Mouse (Mus musculus) MEL-GATA-1-ER (cell line): Measurements from ENCODE around the gene Stn1.

Experiments used
- DNase-seq: peaks from one replicate; pipeline ENCODE4 v3.0.0-alpha.2; 2012; ENCODE audit warnings: low read depth; ENCODE audit errors: extremely low read depth

The Stn1 gene

GRCm38 (mm10) chr19:47483346-47483745 lies 54.0 kb downstream of the Stn1 start:
- DNase-seq: no peak

DNA sequence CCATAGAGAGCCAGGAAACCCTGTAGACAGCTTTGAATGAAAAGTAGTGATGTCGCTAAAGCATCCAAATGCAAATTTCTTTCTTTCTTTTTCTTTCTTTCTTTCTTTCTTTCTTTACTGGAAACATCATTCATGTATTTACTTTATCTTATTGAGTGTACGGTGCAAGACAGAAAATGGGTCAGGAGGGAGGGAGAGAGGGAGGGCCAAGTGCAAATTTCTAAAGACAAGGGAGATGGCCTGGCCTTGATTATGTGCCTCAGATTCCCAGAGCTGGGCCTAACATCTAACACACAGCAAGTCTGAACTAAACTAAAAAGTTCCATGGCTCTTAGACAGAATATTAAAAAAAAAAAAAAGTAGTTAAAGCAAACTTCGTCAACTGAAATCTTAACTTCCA lies 63.9 kb downstream of the Stn1 start:
- DNase-seq: no peak

GRCm38 (mm10) chr19:47472881-47473400 lies 64.4 kb downstream of the Stn1 start:
- DNase-seq: no peak

DNA sequence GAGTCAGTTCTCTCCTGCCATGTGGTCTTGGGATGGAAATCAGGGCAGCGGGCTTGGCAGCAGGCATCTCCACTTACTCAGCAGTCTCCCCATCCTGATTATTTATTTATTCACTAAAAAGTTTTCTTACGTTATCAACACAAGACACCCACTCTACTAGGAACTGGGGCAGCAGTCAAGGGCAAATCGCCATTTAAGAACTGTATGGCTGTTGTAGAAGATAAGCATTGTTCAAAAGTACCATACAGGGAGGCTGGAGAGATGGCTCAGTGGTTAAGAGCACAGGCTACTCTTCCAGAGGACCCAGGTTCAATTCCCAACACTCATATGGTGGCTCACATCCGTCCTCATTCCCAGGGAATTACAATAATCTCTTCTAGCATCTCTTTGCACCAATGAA lies 65.5 kb downstream of the Stn1 start:
- DNase-seq: no peak

- no peak for DNase-seq
These were observed 68.6 kb downstream of the Stn1 start for GRCm38 (mm10) chr19:47468750-47469149.

- DNase-seq: no peak
These were observed 70.5 kb downstream of the Stn1 start for GRCm38 (mm10) chr19:47466775-47467174.

- no peak for DNase-seq
These were observed 71.8 kb downstream of the Stn1 start for GRCm38 (mm10) chr19:47465467-47465866.

DNA sequence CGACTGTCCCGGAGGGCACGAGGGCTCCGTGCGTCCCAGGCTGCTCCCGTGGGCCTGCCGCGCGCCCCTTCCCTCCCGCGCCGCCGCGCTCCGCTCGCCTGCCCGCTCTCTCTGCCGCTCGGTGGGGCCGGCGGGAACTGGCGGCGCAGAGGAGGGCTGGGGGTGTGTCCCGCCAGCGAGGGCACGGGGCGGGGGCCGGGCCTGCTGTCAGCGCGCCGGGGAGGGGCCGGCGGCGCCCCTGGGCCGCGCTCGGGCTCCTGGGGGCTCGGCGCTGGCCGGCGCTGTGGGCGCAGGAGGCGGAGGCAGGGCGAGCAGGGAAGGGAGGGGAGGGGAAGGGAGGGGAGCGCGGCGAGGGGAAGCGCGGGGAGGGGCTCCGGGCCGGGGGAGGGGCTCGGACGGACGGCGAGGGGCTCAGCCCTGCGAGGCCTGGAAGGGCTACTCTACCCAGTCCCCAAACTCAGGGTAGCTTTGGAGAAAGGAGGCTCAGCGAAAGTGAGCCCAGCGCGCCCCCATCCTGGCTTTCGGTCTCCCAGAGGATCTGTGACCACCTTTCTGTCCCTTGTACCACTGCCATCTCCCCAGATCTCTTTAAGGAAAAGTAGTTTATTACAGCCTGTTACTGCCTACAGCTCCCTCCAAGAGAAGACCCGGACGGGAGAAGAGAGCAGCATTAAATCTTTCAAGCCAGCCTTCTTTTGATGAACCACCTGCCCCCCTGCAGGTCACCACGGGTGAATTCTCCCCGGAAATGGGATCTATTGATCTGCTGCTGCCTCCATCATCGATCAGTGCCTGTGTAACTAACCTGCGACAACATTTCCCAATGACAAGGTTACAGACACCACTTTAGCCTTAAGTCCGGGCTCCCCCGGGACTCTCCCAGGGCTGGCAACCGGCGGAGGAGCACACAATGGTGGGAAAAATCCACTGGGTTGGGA lies 72.7 kb downstream of the Stn1 start, which contains the start of gene Sh3pxd2a:
Sh3pxd2a (minus strand) TSS at position 98 of the 938 bp plus-strand sequence.
- DNase-seq: no peak

GRCm38 (mm10) chr19:47463636-47464303 lies 73.5 kb downstream of the Stn1 start:
- DNase-seq: no peak

DNA sequence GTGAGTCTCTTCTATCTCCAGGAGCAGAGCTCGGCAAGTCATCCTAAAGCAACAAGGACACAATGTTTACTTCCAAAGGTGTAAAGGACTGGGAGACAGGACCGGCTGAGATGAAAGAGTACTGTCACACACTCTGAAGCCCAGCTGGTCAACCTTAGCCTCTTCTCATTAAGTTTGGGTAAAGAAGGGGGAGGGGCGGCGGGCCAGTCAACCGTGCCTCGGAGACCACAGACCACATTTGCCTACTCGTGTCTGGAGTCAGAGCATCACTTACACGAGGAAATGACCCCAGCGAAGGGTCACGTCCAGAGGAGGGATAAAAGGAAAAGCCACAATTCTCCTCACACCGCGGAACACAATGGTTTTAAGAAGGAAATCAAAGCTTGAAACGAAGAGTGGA lies 74.1 kb downstream of the Stn1 start:
- no peak for DNase-seq

DNA sequence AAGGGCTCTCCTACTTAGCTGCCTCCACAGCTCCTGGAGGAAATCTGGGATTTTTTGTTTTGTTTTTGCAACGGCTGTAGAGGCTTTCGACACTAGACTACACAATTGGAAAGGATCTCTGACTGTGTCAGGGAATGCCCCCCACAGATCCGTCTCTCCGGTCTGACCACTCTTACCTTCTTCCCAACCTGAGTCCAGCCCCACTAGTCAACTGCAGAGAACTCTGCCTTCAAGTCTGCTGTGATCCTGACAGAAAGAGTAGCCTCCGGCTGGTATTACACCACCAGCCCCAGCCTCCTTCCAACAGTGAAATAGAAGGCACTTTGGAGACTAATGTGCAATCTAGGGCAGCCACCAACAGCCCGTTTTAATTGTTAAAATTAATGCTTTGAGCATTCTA lies 74.6 kb downstream of the Stn1 start:
- DNase-seq: no peak

DNA sequence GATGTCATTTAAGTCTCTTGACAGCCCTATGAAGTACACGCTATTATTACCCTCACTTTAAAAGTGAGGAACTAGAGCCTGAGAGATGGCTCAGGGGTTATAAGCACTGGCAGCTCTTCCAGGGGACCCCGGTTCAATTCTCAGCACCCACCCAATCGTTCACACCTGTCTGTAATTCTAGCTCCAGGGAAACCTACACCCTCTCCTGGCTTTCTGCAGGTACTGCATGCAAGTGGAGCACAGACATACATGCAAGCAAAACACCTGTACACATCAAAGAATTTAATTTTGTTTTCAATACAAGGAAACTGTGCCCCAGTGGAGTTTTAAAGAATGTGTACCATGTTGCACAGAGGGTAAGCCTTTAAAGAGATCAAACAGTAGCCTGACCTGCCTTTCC lies 75.5 kb downstream of the Stn1 start:
- DNase-seq: no peak

DNA sequence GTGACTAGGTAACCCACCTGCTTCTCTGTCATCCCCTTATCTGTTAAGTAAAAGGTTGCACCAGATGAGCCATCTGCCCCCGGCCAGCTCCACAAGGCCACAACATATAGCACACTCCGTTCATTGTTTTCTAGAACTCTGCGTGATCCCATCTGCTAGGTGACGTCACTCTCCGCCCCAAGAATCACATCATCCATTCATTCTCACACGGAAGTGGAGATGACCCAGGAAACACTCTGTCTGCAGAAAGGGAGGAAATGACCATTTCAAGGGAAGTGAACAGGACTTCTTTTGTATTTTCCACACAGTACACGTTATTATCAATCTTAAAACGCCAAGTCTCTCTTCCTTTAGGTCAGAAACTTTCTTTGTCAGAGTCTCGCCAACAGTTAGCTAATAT lies 75.9 kb downstream of the Stn1 start:
- no peak for DNase-seq

DNA sequence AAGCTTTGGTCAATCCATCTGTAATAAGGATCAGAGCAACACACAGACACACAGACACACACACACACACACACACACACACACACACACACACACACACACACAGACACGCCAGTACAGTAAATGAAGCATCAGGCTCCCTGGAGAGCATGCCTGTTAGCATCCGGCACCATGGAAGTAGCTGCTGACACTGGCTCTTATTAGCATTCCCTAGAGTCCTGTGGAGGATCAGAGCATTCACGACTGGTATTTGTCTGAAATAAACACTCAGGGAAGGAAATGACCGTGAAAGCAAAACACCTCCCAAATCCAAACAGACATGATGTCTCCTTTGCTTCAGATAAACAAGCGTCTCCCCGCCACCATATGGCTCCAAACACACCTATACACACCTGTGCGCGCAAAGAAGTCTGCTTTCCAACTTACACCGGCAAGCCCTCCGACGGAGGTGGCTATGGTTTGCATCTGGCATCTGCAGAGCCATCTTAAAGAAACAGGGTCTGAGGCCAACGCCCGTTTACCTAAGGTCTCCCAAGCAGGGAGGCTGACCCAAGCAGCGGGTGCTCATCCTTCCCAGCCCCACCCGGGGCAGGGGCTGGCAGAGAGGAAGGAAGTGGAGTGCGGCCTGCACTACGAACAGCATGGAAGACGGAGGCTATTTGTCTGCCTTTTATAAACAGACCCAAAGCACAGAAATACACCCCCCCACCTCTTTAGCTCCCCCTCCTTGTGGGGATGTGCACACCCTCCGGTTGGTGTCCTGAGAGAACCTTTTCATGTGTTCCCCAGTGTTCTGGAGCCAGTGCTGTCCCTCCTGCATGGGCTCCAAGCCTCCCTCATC lies 77.0 kb downstream of the Stn1 start:
- no peak for DNase-seq

- no peak for DNase-seq
These were observed 78.1 kb downstream of the Stn1 start for GRCm38 (mm10) chr19:47459214-47459613.

DNA sequence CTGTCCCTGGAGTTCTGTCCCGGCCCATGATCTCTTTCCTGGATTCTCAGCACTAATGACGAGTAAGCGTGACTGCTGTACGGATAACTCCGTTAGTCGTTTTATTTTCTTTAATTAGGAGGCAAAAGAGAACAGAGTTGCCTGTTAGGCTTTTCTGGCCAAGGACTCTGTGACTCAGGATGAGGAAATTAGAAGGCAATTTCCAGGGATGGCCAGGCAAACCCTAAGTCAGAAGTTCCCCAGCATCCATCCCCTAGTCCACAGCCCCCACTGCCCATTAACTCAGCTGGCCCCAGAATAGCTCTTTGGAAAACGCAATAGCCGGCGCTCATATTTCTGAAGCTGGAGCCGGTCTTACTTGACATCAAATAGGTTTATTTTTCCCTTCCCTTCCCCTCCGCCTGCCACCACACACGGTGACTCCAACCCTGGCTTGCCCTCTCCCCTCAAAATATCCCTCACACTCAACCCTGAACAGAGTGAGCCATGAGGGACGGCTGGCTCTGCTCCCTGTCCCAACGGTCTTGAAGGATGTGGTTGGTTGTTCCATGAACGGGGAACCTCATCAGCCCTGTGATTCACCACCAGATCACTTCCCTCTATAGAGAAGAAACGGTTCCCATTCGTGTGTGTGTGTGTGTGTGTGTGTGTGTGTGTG lies 78.7 kb downstream of the Stn1 start:
- DNase-seq: no peak

DNA sequence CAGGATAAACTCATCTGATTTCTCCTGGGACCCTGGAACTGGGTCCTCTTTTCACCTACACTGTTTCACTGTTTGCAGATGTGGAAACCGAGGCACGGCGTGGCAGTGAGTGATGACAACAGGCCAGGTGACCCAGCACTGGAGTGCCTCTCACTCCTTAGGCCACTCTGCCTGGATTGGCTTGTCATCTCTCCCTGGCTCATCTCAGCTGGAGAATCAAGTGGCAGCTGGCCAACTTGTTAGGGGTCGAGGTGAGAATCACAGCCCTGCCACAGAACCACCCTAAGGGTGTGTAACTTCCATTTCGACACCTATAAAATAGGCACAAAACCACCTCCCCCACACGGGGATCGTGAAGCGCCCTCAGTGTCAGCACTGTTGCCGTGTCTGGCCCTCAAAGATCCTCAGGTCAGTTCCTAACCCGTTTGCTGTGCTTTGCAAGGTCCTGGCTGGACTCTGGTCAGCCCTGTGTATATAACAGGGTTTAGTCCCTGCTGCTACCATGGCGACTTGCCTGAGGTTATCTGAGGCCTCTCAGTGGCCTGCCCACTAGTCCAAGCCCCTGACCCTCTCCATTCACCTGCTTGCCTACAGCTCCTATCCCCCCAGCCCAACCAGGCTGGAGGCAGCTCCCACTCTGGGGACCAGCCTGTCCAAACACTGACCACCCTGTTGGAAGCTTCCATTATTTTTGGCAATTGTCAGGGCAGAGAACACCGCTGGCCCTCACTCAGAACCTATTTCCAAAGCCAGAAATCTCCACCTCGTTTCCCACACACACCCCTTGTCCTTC lies 79.4 kb downstream of the Stn1 start:
- no peak for DNase-seq

GRCm38 (mm10) chr19:47456021-47456420 lies 81.3 kb downstream of the Stn1 start:
- no peak for DNase-seq

- no peak for DNase-seq
These were observed 82.1 kb downstream of the Stn1 start for GRCm38 (mm10) chr19:47455001-47455755.
